Mouse (Mus musculus) megakaryocyte-erythroid progenitor cell, adult 5-6 weeks (primary cell): ENCODE measurements around the gene Rps6ka3. TPM values are rescaled to one million over a fixed set of nuclear protein-coding genes. Genes with fewer than 3 reads are reported as not detected.
A peak's percentile ranks its signal among the peaks of the same experiment; 100 is the strongest.

Experiments
- ATAC-seq: replicated peaks from 2 replicates; pipeline ENCODE4 v1.8.0; 2016; ENCODE audit warnings: mild to moderate bottlenecking, inconsistent platforms; ENCODE audit not compliant: severe bottlenecking, poor library complexity, low FRiP score, low TSS enrichment
- total RNA-seq, 2 experiments: library from RNA; stranded (forward) in 1 of 2; stranded (reverse) in 1 of 2; fragments of 200-1000, 215-1000 nt in 1 of 2; fragments of >200 nt in 1 of 2; fragmentation: Nextera tagmentation in 1 of 2; gene quantifications; 2 replicates each; pipeline ENCODE4 v1.2.3; 2014 to 2017

The Rps6ka3 gene
- total RNA-seq (2014; fragmentation: Nextera tagmentation) (25.3 and 29.6 TPM in 2 replicates), total RNA-seq (2017) (21.0 and 33.1 TPM in 2 replicates)

DNA sequence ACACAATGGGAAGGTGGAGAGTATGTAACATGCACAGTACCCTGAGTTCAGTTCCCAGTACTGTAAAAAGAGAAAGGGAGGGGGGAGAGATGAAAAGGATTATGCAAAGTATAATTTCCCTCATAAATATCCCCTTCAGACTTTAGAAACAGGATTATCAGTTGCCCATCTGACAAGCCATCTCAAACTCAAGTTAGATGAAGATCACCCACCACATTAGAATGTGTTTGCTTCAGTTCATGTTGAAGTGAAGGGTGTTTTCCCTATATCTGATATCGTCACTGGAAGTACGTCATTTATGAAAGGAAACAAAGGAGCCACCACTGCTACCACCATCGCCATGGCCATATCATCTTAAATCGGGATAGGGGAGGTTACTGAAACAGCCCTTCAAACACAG is at the start of gene Rps6ka3:
TSS of gene Rps6ka3 (plus strand) at position 301 of the 400 bp plus-strand sequence.
- ATAC-seq = no peak

DNA sequence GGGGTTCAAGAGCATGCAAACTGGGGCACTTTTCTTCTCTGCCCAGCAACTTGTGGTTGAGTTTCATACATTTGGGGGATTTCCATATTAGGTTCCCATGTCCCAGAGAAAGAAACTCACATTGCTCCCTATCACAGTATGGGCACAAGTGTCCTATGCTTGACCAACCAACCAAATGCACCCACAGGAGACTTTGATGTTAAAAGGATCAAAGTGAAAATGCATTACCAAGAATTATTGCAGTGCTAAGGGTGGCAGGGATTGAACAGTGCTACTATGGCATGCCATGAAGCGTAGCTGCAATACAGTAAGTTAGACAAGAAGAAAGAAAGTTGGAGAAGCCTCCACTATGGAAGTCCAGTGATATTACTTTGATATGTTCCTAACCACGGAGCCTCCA is 40.9 kb upstream of the Rps6ka3 start:
- no peak for ATAC-seq

DNA sequence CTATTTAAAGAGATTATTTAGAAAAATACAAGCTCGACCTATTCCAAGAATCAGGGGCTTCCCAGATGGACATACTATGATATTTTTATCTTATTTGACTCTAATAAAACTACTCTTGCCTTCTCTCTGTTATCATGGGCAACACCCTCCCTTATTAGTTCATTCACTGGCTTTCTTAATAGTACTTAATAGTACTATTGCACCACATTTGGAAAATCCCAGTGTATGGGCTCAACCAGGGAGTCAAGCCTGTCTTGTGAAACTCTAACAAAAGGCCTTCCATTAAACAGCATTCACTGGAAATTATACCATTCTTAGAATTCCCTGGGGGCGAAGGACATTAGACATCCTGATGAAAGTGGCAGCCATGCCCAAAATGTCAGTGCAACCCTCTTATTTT is 38.5 kb upstream of the Rps6ka3 start:
- ATAC-seq = no peak

DNA sequence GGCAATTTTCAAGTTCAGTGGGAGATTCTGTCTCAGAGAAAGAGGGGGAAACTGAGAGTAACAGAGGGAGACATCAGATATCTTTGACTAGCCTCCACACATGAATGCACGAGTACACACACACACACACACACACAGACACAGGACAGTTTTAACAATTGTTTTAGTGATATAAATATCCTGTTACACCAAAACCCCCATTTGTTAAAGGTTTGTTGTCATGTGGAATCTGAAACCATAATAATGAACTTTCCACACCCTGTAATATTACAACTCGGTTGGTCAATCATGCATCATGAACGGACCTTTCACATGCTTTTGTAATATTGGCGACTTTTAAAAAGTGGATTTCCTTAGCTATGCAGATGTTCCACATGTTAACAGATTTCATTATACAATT is 18.5 kb upstream of the Rps6ka3 start:
- no peak for ATAC-seq

GRCm38 (mm10) chrX:159199495-159199894 is 10.6 kb upstream of the Rps6ka3 start:
- no peak for ATAC-seq

DNA sequence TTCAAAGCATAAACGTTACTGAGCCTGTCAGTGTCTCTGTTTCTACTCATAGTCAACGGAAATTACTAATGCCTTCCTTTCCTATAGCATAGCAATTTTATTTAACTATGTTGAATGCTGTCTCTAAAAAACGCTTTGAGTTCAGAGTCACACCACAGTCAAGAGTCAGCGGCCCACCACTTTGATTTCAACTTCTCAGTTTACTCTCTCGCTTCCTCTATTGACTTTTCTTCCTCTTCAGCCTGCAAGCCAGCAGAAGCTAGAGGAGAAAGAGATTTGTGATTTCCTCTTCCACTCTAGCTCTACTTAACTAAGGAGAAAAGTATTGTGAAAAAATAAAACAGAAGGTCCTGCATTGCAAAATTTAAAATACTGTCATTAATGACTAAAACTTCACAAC is 10.0 kb upstream of the Rps6ka3 start:
- no peak for ATAC-seq

DNA sequence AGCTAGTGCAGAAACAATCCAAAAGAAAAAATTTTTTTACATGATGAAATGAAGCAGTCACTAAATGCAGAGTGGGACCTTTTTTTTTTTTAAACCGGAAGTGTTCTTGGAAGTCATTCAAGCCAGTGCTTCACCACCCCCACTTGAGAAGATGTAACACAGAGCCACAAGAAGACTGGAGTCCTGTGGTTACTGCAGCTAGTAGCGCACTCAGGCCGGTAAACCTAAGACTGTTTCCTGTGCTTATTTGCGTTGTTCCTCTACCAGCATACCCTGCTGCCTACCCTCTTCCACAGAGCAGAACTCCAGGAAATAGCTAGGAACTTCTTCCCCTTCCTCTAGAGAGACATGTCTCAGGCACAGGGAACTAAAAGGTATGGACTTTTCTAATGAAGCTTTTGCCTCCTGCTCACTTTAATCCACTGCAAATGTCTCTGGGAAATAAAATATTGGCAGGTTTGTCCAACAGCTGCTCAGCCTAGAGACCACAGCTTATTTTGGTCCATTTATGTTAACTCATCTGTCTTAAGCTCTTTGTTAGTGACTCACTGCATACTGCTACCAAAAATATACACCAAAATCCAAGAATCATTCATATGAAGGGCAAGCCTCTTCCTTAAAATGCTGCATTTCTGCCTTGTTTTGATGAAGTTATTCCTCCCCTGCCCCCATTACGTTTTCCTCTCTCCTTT is 931 bp downstream of the Rps6ka3 start:
- ATAC-seq = no peak

- ATAC-seq = no peak
Measured at GRCm38 (mm10) chrX:159215253-159215652, 5.1 kb downstream of the Rps6ka3 start.

- no peak; the same call in 1 of the 2 replicates for ATAC-seq
Measured at GRCm38 (mm10) chrX:159222474-159222873, 12.4 kb downstream of the Rps6ka3 start.

- ATAC-seq = no peak
Measured at GRCm38 (mm10) chrX:159237275-159237674, 27.2 kb downstream of the Rps6ka3 start.

GRCm38 (mm10) chrX:159254001-159254884 is 44.1 kb downstream of the Rps6ka3 start:
- ATAC-seq = peak; percentile 54

DNA sequence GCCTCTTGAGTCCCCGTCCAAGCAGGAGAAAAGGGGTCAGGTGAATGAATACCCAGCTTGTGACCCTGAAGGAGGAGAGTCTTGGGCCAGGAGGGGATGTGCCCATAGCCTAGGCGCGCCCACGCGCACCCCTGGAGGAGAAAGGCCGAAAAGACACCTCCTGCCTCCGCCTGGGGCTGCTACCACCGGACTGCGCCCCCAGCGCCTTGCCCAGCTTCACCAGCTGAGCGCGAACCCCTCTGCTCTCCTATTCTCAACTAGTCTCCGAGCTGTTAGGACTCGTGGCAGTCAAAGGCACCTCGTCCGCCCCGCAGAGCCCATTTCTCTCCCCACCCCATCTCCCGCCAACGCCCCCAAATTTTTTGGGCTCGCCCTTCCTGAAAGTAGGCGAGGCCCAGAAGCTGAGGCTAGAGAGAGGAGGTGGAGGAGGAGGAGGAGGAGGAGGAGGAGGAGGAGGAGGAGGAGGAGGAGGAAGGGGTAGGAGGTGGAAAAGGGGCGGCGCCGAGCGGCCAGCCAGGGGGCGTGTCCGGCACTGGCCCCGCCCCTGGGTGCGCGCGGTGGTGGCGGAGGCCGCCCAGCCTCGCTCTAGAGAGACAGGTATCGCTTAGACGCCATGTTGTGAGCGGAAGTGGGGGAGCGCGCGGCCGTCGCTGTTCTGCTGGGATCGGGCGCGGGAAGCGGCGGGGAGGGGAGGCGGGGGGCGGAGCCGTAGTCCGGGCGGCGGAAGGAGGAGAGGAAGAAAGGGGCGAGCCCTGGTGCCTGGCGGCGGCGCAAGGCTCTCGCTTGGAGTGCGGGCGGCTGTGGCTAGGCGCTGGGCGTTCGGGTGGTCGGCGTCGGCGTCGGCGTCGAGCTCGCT is 45.2 kb downstream of the Rps6ka3 start:
- ATAC-seq = peak; percentile 84

DNA sequence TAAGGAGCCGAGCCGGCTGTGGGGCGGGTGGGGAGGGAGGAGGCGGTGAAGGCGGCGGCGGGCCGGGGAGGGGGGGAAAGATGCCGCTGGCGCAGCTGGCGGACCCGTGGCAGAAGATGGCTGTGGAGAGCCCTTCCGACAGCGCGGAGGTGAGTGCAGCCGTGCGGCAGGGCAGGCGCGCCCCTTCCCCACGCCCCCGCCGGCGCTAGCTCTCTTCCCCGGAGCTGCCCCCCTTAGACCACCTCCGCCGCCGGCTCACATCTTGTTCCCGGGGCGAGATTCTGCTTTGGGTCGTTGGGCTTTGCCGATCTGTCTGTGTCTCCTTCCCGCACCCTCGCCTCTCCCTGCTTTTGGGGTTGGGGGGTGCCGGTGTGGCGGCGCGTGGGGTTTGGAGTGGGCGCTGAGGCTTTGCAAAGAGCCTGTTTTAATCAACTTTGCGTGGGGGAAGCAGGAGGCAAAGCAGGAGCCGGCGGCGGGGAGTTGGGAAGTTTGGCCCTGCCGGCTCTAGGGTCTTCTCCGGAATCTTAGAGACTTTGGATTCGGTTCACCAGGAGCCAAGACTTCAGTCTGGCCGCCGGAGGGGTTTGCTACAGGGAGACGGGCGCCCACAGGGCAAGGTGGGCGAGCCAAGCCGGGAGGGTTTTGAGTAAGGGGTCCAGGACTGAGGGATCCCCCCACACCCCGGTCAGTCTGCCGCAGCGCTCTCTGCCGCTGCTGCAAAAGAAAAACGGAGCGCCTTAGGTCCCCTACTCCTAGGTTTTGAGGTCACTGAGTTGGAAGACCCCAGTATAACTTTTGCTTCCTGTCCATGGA is 46.1 kb downstream of the Rps6ka3 start:
- ATAC-seq = no peak

GRCm38 (mm10) chrX:159256921-159257421 is 46.9 kb downstream of the Rps6ka3 start:
- 0 out of 2 replicates have a peak, but pooled peaks have one; percentile 26 for ATAC-seq

- ATAC-seq = peak; percentile 82
Measured at GRCm38 (mm10) chrX:159264681-159265080, 54.6 kb downstream of the Rps6ka3 start.

- peak; percentile 71 for ATAC-seq
Measured at GRCm38 (mm10) chrX:159269072-159269471, 59.0 kb downstream of the Rps6ka3 start.

- ATAC-seq = 0 out of 2 replicates have a peak, but pooled peaks have one; percentile 47
Measured at GRCm38 (mm10) chrX:159286765-159287164, 76.7 kb downstream of the Rps6ka3 start.

- no peak for ATAC-seq
Measured at GRCm38 (mm10) chrX:159295879-159296278, 85.8 kb downstream of the Rps6ka3 start.
